10 mouse cellular contexts compared by ENCODE assay signal in genomic region chr7:123462070-123462501, GRCm38 (mm10). TPM values are rescaled to one million over a fixed set of nuclear protein-coding genes. Genes with fewer than 3 reads are reported as not detected.
DNase-seq lines count a peak whose midpoint lies in the region; ATAC-seq and TF ChIP-seq lines count a peak whose summit lies in the region.
"Had no signal": no experiment of that assay in that cellular context is flagged by ENCODE, and none has a peak within 500 bp of the region (broad histone marks: within the 10 kb centered on the region; RNA-seq: fewer than 3 reads in every experiment).

Gene Aqp8, plus strand, starts transcription at chr7:123462291.

- peak within 1 kb of the TSS; percentile 72 for H3K27ac ChIP-seq in heart, embryonic 10.5 days
- H3K27ac ChIP-seq in midbrain, embryonic 11.5 days (ENCODE audit: low read depth, low read length): no peak within 1 kb of the TSS
- H3K27ac ChIP-seq: embryonic facial prominence, embryonic 12.5 days; neural tube, embryonic 13.5 days had no signal

- peaks cover 13% of the 10 kb centered on the region for H3K27me3 ChIP-seq in G1E (ENCODE audit: insufficient read depth, low read length)
- H3K27me3 ChIP-seq in heart, embryonic 10.5 days (ENCODE audit: insufficient read depth, poor library complexity, severe bottlenecking): 0 out of 2 replicates have a peak, but pooled peaks cover 3% of the 10 kb centered on the region
- no peaks in the 10 kb centered on the region for H3K27me3 ChIP-seq in midbrain, embryonic 11.5 days (ENCODE audit: control insufficient read depth, insufficient read depth, low read length)
- H3K27me3 ChIP-seq: embryonic facial prominence, embryonic 12.5 days; neural tube, embryonic 13.5 days had no signal

- peaks cover 72% of the 10 kb centered on the region for H3K4me1 ChIP-seq in G1E (ENCODE audit: insufficient read depth, low read depth, low read length)
- peaks cover 12% of the 10 kb centered on the region for H3K4me1 ChIP-seq in heart, embryonic 10.5 days
- H3K4me1 ChIP-seq in midbrain, embryonic 11.5 days (ENCODE audit: control insufficient read depth, insufficient read depth, low read length): no peaks in the 10 kb centered on the region
- H3K4me1 ChIP-seq: embryonic facial prominence, embryonic 12.5 days; neural tube, embryonic 13.5 days had no signal

- DNase-seq in G1E (ENCODE audit: low spot score) (peak; percentile 71), ZHBTc4 (ENCODE audit: low read depth, low spot score) (peak; percentile 59)
- peak; percentile 94 for DNase-seq in heart, embryonic 10.5 days (ENCODE audit: low spot score)
- DNase-seq in kidney, postnatal 36 days: peak; percentile 83
- DNase-seq in retina, postnatal 1 day: peak; percentile 74
- no peak for DNase-seq in layer of hippocampus, postnatal 25 days (ENCODE audit: extremely low spot score in 1 of 2, low spot score in 1 of 2)
- DNase-seq in left cerebral cortex, adult 8-10 months (ENCODE audit: low spot score in 2 of 2): no peak
- no peak for DNase-seq in midbrain, embryonic 11.5 days (ENCODE audit: low spot score, missing footprints)

- H3K36me3 ChIP-seq in G1E (replicated peaks): no peaks in the 10 kb centered on the region
- H3K36me3 ChIP-seq in heart, embryonic 10.5 days: no peaks in the 10 kb centered on the region
- no peaks in the 10 kb centered on the region for H3K36me3 ChIP-seq in midbrain, embryonic 11.5 days (ENCODE audit: control insufficient read depth, insufficient read depth, low read length)
- H3K36me3 ChIP-seq: embryonic facial prominence, embryonic 12.5 days; neural tube, embryonic 13.5 days had no signal

- peak within 1 kb of the TSS; percentile 56; the same call in 1 of the 2 replicates for H3K4me3 ChIP-seq in G1E (ENCODE audit: low read depth, low read length)
- H3K4me3 ChIP-seq in heart, embryonic 10.5 days: no peak within 1 kb of the TSS
- no peak within 1 kb of the TSS for H3K4me3 ChIP-seq in midbrain, embryonic 11.5 days (ENCODE audit: low read depth, low read length)
- H3K4me3 ChIP-seq: embryonic facial prominence, embryonic 12.5 days; neural tube, embryonic 13.5 days had no signal

- H3K9me3 ChIP-seq in G1E (replicated peaks): no peaks in the 10 kb centered on the region
- no peaks in the 10 kb centered on the region for H3K9me3 ChIP-seq in heart, embryonic 10.5 days
- no peaks in the 10 kb centered on the region for H3K9me3 ChIP-seq in midbrain, embryonic 11.5 days (ENCODE audit: control insufficient read depth, low read length)
- H3K9me3 ChIP-seq: embryonic facial prominence, embryonic 12.5 days; neural tube, embryonic 13.5 days had no signal

- ATAC-seq in G1E (ENCODE audit: extremely low read depth, insufficient number of reproducible peaks, low FRiP score, poor library complexity, severe bottlenecking): peak; percentile 74
- no peak for ATAC-seq in midbrain, embryonic 11.5 days (ENCODE audit: low FRiP score)

- no peak within 1 kb of the TSS for H3K9ac ChIP-seq in midbrain, embryonic 11.5 days (ENCODE audit: low read length)
- H3K9ac ChIP-seq: embryonic facial prominence, embryonic 12.5 days; neural tube, embryonic 13.5 days had no signal

- H3K4me2 ChIP-seq in midbrain, embryonic 11.5 days: no peak within 1 kb of the TSS
- H3K4me2 ChIP-seq: embryonic facial prominence, embryonic 12.5 days; neural tube, embryonic 13.5 days had no signal

- WGBS in heart, embryonic 10.5 days: 52% methylated on average over 9 of the region's 9 CpGs
- 80% methylated on average over 9 of the region's 9 CpGs for WGBS in midbrain, embryonic 11.5 days

- no peak for TF ChIP-seq CTCF in G1E (IDR thresholded peaks at IDR 0.05; ENCODE audit: low read depth, low read length)

RNA-seq across cellular contexts. Expression of gene Aqp8, which starts in this region (rescaled TPM):
- total RNA-seq in G1E (2014; fragmentation: Nextera tagmentation) (not detected in 2 replicates), G1E (2017) (2.1 and 2.8 TPM in 2 replicates)
- 0.13 and 0.46 TPM in 2 replicates for polyA plus RNA-seq in G1E (2012)
- 1.4 and 1.7 TPM in 2 replicates for polyA plus RNA-seq in heart, embryonic 10.5 days (2016; fragmentation: Nextera tagmentation; extraction: Ambion mirVana)
- total RNA-seq in layer of hippocampus, postnatal 25 days (2021): not detected
- not detected for total RNA-seq in left cerebral cortex, adult 8-10 months (2022)
- 0.81 and 0.96 TPM in 2 replicates for polyA plus RNA-seq in midbrain, embryonic 11.5 days (2014; fragmentation: Nextera tagmentation; extraction: Ambion mirVana)
- polyA plus RNA-seq: neural tube, embryonic 13.5 days had no signal

Comparison
In these comparisons a context has a peak if more than half of its experiments do, and no peak if none do; other contexts are left out.
1. DNase-seq: peak in G1E (single experiment), ZHBTc4 (single experiment), heart, embryonic 10.5 days (single experiment), kidney, postnatal 36 days (2 of 2) and retina, postnatal 1 day (single experiment); none in layer of hippocampus, postnatal 25 days (0 of 2), left cerebral cortex, adult 8-10 months (0 of 2) and midbrain, embryonic 11.5 days (single experiment).